Mouse (Mus musculus) neural tube, embryonic 11.5 days (tissue): ENCODE data around the gene Galns. TPM values are rescaled to one million over a fixed set of nuclear protein-coding genes. Genes with fewer than 3 reads are reported as not detected.

Source experiments
- ATAC-seq: fragments of 200-750 bp; cut with Nextera tagmentation; 2 replicates; pipeline ENCODE4 v1.8.0; 2017; ENCODE audit warnings: moderate number of reproducible peaks, mild to moderate bottlenecking, moderate TSS enrichment, moderate library complexity; ENCODE audit not compliant: insufficient read depth, low FRiP score, low TSS enrichment
- DNase-seq: peaks from one replicate; pipeline ENCODE4 v3.0.0-alpha.2; 2015; ENCODE audit warnings: low spot score
- H3K27ac ChIP-seq: fragments of 300-500 bp; sonication (generic); 2 replicates; pipeline ENCODE4 v1.5.1; 2014; ENCODE audit warnings: low read depth, mild to moderate bottlenecking, low read length
- H3K27me3 ChIP-seq: fragments of 300-500 bp; sonication (generic); 2 replicates; pipeline ENCODE4 v1.6.1; 2014; ENCODE audit warnings: mild to moderate bottlenecking, low read length, mixed read lengths; ENCODE audit not compliant: control insufficient read depth, insufficient read depth
- H3K36me3 ChIP-seq: fragments of 300-500 bp; sonication (generic); 2 replicates; pipeline ENCODE4 v1.6.1; 2014; ENCODE audit warnings: mild to moderate bottlenecking, low read length, moderate library complexity, mixed read lengths; ENCODE audit not compliant: control insufficient read depth, insufficient read depth
- H3K4me1 ChIP-seq: fragments of 300-500 bp; sonication (generic); 2 replicates; pipeline ENCODE4 v1.6.1; 2014; ENCODE audit warnings: low read length, mixed read lengths; ENCODE audit not compliant: control insufficient read depth, insufficient read depth
- H3K4me2 ChIP-seq: fragments of 300-500 bp; sonication (generic); 2 replicates; pipeline ENCODE4 v1.6.1; 2014; ENCODE audit warnings: low read depth, mild to moderate bottlenecking, moderate library complexity
- H3K4me3 ChIP-seq: fragments of 300-500 bp; sonication (generic); 2 replicates; pipeline ENCODE4 v1.5.1; 2014; ENCODE audit warnings: low read depth, low read length
- H3K9ac ChIP-seq: fragments of 300-500 bp; sonication (generic); 2 replicates; pipeline ENCODE4 v1.6.1; 2014; ENCODE audit warnings: mild to moderate bottlenecking, low read length
- H3K9me3 ChIP-seq: fragments of 300-500 bp; sonication (generic); 2 replicates; pipeline ENCODE4 v1.6.1; 2016; ENCODE audit warnings: low read length; ENCODE audit not compliant: control insufficient read depth
- WGBS: fragments of 180-500 bp; shearing (Covaris S2); extraction: QIAGEN DNeasy Blood & Tissue Kit; methylation state at CpG from one replicate; pipeline ENCODE4 v1.1.7; 2014; 5-methylcytosine and 5-hydroxymethylcytosine counted together
- polyA plus RNA-seq: library from polyadenylated mRNA; unstranded; fragments of >200 nt; fragmentation: Nextera tagmentation; extraction: Ambion mirVana; gene quantifications from 2 replicates; pipeline ENCODE4 v1.2.1, GENCODE M21; 2014

The Galns gene
- polyA plus RNA-seq, 1 experiment from 2014 or later, result 6.6 TPM

DNA sequence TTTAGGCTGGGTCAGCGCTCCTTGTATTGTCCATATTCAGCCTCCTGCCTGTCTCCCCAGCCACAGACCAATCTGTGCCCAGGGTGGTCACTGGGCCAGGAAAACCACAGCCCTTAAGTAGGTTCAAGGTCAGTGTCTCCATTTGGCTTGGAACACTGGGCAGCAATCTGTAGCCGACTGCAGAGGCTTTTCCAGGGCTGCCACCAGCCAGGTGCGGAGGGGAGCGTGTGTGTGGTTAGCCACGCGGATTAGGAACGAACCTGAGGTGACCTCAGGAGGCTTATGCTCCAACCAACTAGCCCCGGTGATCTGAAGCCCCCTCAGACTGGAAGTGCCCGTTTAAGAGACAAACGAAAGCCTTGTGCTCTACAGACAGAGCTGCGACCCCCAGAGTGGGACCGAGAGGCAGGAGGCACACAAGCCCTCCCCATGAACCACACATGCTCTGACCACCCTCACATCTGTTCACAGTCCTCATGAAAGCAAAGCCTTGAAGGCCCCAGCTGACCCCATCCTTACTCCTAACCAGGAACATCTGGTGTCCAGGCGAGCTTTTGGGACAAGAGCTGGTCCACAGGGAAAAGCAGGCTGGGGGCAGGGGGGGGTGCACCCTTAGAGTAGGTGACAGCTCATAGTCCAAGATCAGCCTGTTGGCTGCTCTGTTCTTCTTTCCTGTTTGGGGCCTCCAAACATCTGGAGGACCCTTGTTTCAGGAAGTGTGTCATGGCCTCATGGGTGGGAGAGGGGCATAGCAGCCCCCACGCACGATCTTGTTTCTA is 37.1 kb upstream of the Galns start:
- Histone ChIP-seq H3K4me3 (no peak overlapping the region), H3K4me2 (no peak overlapping the region), H3K9ac (no peak overlapping the region), H3K27ac (no peak overlapping the region), H3K9me3 (no peaks in the 10 kb centered on the region), H3K36me3 (no peaks in the 10 kb centered on the region), H3K4me1 (0 out of 2 replicates have a peak, but pooled peaks cover 7% of the 10 kb centered on the region), H3K27me3 (no peaks in the 10 kb centered on the region)
- ATAC-seq (no peak), DNase-seq (no peak)
- WGBS, result 68% methylated on average over 15 of the region's 15 CpGs

GRCm38 (mm10) chr8:122646337-122646736 is 35.1 kb upstream of the Galns start:
- WGBS, result 90% methylated on average over 16 of the region's 16 CpGs
- ATAC-seq, result no peak

GRCm38 (mm10) chr8:122644175-122644954 is 33.1 kb upstream of the Galns start:
- no peaks in the 10 kb centered on the region for H3K9me3 ChIP-seq
- H3K27me3 ChIP-seq, result no peaks in the 10 kb centered on the region
- ATAC-seq (no peak), DNase-seq (no peak)
- H3K36me3 ChIP-seq, result no peaks in the 10 kb centered on the region
- H3K4me3 ChIP-seq, result no peak overlapping the region
- no peak overlapping the region for H3K27ac ChIP-seq
- peaks cover 9% of the 10 kb centered on the region for H3K4me1 ChIP-seq
- WGBS, result 78% methylated on average over 6 of the region's 6 CpGs
- H3K4me2 ChIP-seq, result no peak overlapping the region
- no peak overlapping the region for H3K9ac ChIP-seq

More at GRCm38 (mm10) chr8:122646337-122646736, 35.1 kb upstream of the Galns start:
- no peak overlapping the region for H3K27ac ChIP-seq
- no peak for DNase-seq
- no peaks in the 10 kb centered on the region for H3K9me3 ChIP-seq
- 0 out of 2 replicates have a peak, but pooled peaks cover 3% of the 10 kb centered on the region for H3K4me1 ChIP-seq
- H3K4me2 ChIP-seq, result no peak overlapping the region
- H3K27me3 ChIP-seq, result no peaks in the 10 kb centered on the region
- H3K36me3 ChIP-seq, result no peaks in the 10 kb centered on the region
- no peak overlapping the region for H3K9ac ChIP-seq
- no peak overlapping the region for H3K4me3 ChIP-seq

GRCm38 (mm10) chr8:122642071-122642470 is 30.8 kb upstream of the Galns start:
- peaks cover 19% of the 10 kb centered on the region for H3K4me1 ChIP-seq
- H3K9ac ChIP-seq, result no peak overlapping the region
- WGBS, result 74% methylated on average over 9 of the region's 9 CpGs
- no peak overlapping the region for H3K4me3 ChIP-seq
- ATAC-seq (no peak), DNase-seq (no peak)
- H3K27me3 ChIP-seq, result no peaks in the 10 kb centered on the region
- no peaks in the 10 kb centered on the region for H3K9me3 ChIP-seq
- H3K4me2 ChIP-seq, result no peak overlapping the region
- no peak overlapping the region for H3K27ac ChIP-seq
- no peaks in the 10 kb centered on the region for H3K36me3 ChIP-seq

DNA sequence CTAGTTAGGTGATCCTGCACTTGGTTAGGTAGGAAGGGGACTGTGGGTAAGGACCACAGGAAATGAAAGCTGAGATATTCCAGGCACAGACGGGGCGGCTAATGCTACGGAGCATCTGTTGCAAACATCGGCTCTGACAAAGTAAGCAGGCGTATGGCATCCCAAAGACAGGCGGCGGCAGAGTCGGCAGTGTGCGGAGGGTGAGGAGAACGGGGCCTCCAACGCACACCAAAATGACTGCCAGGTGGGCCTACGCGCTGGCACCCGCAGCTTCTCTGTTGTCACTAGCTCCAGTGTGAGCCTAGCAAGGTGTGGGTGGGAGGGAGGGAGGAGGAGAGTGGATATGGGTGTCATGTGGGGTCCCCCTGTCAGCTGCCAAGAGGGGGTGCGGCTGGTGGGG is 30.1 kb upstream of the Galns start:
- WGBS, result 78% methylated on average over 15 of the region's 15 CpGs
- Histone ChIP-seq H3K27me3 (no peaks in the 10 kb centered on the region), H3K27ac (no peak overlapping the region), H3K36me3 (no peaks in the 10 kb centered on the region), H3K9me3 (no peaks in the 10 kb centered on the region), H3K4me3 (no peak overlapping the region), H3K4me2 (no peak overlapping the region), H3K4me1 (peaks cover 19% of the 10 kb centered on the region), H3K9ac (no peak overlapping the region)
- ATAC-seq, result no peak
- DNase-seq, result no peak

DNA sequence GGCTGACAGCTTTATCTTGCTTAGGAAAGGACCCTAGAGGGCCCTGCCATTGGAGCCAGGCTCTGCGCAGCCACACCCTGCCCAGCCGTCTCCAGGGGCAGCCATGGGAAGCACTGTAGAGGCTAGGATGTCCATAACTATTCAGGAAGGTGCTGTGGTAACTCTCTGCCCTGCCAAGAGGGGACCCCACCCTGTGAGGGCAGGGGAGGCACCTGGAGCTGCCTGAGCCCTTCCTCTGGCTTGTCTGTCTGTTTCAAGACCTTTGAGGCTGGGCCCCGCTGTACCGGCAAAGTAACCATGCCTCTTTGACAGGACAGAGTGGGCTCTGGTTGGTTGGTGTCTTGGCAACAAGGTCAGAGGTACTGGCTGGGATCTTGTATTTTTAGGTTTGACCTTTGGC is 29.6 kb upstream of the Galns start:
- DNase-seq (no peak), ATAC-seq (no peak)
- Histone ChIP-seq H3K4me2 (no peak overlapping the region), H3K9me3 (no peaks in the 10 kb centered on the region), H3K9ac (no peak overlapping the region), H3K4me1 (peaks cover 19% of the 10 kb centered on the region), H3K27me3 (no peaks in the 10 kb centered on the region), H3K27ac (no peak overlapping the region), H3K4me3 (no peak overlapping the region), H3K36me3 (no peaks in the 10 kb centered on the region)
- 67% methylated on average over 4 of the region's 4 CpGs for WGBS

GRCm38 (mm10) chr8:122639521-122640248 is 28.4 kb upstream of the Galns start:
- no peak overlapping the region for H3K9ac ChIP-seq
- WGBS, result 41% methylated on average over 16 of the region's 16 CpGs
- no peaks in the 10 kb centered on the region for H3K27me3 ChIP-seq
- H3K4me1 ChIP-seq, result peaks cover 19% of the 10 kb centered on the region
- no peak overlapping the region; the same call in 1 of the 2 replicates for H3K27ac ChIP-seq
- H3K36me3 ChIP-seq, result no peaks in the 10 kb centered on the region
- ATAC-seq (no peak), DNase-seq (peak; percentile 57)
- no peak overlapping the region for H3K4me2 ChIP-seq
- H3K9me3 ChIP-seq, result no peaks in the 10 kb centered on the region
- no peak overlapping the region for H3K4me3 ChIP-seq

DNA sequence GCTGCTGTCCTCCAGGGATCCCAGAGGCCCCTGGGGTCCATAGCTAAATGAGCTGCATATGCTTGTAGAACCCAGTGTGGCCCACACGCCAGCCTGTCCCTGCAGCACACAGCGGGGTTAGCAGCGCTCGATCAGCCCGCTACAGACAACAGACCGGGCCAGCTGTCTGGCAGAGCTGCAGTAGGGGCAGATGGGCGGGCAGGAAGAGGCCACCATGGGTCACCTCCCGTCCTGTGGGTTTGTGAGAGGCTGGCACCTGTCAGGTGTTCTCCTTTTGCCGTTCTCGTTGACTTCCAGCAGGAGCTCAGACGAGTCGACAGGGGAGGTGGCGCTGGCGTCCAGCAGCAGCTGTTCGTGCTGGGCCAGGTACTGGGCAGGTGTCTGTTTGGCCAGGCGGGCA is 27.3 kb upstream of the Galns start:
- 0 out of 2 replicates have a peak overlapping the region, but pooled peaks have one; percentile 53 for H3K27ac ChIP-seq
- no peaks in the 10 kb centered on the region for H3K36me3 ChIP-seq
- ATAC-seq (no peak), DNase-seq (no peak)
- H3K4me1 ChIP-seq, result peaks cover 19% of the 10 kb centered on the region
- no peak overlapping the region for H3K4me3 ChIP-seq
- no peaks in the 10 kb centered on the region for H3K27me3 ChIP-seq
- H3K9ac ChIP-seq, result no peak overlapping the region
- no peak overlapping the region for H3K4me2 ChIP-seq
- 60% methylated on average over 16 of the region's 16 CpGs for WGBS
- H3K9me3 ChIP-seq, result no peaks in the 10 kb centered on the region
